Mouse (Mus musculus) left cerebral cortex, postnatal 10 days (tissue): Measurements from ENCODE around the gene Aagab. TPM values are rescaled to one million over a fixed set of nuclear protein-coding genes. Genes with fewer than 3 reads are reported as not detected.

Experiments
- DNase-seq, 2 experiments: peaks; one replicate each; pipeline ENCODE4 v3.0.0; 2021 to 2022; ENCODE audit warnings: low spot score in 2 of 2, mixed read lengths in 1 of 2; ENCODE audit errors: extremely low spot score in 1 of 2
- intact Hi-C: fragments of 180-260 bp; cut with DNase I; formaldehyde crosslinking; loops from one replicate; pipeline ENCODE4 v1.15.1; 2025
- total RNA-seq, 2 experiments: library from RNA; stranded (reverse); gene quantifications; 2 replicates each; pipeline ENCODE4 v1.2.3; 2021

Gene Aagab
- total RNA-seq, 2 experiments from 2014 or later, result 47.9 to 56.2 TPM

DNA sequence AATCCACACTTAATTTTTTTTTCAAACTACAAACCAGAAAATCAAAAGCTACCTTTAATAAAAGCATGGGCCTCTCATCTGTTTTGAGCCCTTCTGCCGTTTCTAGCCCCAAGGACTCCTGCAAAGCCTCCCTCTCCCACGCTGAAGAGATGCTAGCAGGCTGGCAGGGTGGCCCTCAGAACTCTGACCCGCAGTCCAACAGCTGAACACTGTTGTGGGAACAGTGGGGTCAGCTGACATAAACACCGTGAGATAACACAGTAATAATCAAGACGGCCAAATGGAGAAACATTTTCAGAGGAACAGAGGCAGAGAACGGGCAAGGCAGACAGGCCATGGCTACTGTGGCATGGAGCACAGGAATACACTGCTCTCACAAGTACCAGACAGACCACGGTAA is 60.3 kb downstream of the Aagab start:
- no peak for DNase-seq
- intact Hi-C loops, result no loop called here

DNA sequence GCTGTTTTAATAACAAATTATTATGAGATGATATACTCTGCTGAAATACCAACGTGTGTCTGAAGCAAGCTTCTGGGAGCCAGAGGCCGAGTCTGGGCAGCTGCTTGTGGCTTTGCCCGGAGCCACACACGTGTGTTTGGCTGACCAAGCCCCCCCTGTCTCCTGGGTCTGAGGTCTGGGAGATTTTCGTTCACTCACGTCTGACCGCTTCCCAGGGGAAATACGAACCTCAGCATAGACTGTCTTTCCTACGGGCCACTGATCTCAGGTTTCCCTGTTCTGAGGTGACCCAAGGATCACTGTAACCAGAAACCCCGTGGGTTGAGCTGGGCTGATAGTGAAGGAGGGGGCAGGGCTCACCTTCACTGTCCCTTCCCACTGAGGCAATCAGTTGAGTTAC is 60.8 kb downstream of the Aagab start:
- intact Hi-C loops, result no loop called here
- no peak for DNase-seq

GRCm38 (mm10) chr9:63664300-63664745 is 61.9 kb downstream of the Aagab start:
- intact Hi-C loops, result no loop called here

GRCm38 (mm10) chr9:63664792-63665646 is 62.6 kb downstream of the Aagab start:
- intact Hi-C loops, result no loop called here
- DNase-seq, result peak in 1 of 2 experiments; percentile 62

More at GRCm38 (mm10) chr9:63664300-63664745, 61.9 kb downstream of the Aagab start:
- no peak for DNase-seq

- DNase-seq, result peak in 1 of 2 experiments; percentile 51
- intact Hi-C loops, result no loop called here
These were observed 64.3 kb downstream of the Aagab start for GRCm38 (mm10) chr9:63666612-63667372.

DNA sequence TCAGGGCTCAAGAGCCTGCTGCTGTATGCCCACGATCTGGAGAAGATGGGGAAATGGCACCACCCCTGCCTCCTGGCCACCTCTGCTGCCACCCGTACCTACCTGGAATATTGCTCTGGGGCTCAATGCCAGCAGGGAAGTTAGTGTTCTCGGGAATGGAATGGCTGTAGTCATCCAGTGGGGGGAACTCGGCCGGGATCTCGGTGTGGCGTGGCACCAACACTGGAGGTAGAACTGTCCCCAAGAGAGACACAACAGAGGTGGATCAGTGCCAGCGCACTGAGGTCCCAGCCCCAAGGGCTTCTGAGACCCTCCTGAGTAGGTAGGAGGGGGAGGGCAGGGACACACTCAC is 64.9 kb downstream of the Aagab start:
- intact Hi-C loops, result no loop called here
- no peak for DNase-seq

- intact Hi-C loops, result no loop called here
- no peak for DNase-seq
These were observed 66.2 kb downstream of the Aagab start for GRCm38 (mm10) chr9:63668621-63669020.

- intact Hi-C loops, result no loop called here
- no peak for DNase-seq
These were observed 67.4 kb downstream of the Aagab start for GRCm38 (mm10) chr9:63669816-63670215.

GRCm38 (mm10) chr9:63672797-63673493 is 70.5 kb downstream of the Aagab start:
- DNase-seq, result no peak

GRCm38 (mm10) chr9:63673494-63673805 is 71.0 kb downstream of the Aagab start:
- intact Hi-C loops, result no loop called here
- DNase-seq, result no peak

More at GRCm38 (mm10) chr9:63672797-63673493, 70.5 kb downstream of the Aagab start:
- intact Hi-C loops, result no loop called here

DNA sequence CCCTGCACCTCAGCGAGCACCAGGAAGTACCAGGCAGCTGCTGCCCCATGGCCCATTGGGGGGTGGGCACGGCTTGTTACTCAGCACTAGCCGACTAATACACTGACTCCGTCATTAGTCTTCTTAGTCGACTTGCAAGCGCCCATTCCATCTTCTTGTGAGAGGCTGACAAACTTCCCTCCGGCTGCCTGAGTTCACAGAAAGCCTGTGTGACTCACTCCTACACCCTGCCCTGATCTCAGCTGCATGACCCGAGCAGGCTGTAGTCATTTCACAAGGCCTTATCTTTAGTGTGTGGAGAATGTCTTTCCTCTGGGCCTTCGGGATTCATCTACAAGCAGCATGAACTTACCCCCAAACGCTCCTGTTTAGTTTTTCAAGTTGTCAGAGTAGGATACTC is 72.2 kb downstream of the Aagab start:
- intact Hi-C loops, result no loop called here
- DNase-seq, result no peak

DNA sequence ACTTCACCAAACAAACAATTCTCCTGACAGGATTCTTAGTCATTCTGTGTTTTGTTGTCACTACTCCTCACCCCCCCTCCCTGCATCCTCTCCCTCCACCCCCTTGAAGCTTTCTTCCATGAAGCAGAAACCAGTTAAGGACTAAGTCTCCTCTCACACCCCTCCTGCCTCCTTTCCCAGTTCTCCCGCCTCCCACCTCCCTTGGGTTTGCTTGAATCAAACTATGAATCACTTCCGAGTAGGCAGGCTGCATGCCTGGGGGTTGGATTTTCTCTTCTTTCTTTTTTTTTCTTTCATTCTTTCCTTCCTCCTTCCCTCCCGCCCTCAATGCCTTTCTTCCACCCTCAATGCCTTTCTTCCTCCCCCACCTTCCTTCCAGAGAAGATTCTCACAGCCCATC is 75.2 kb downstream of the Aagab start:
- intact Hi-C loops, result no loop called here
- DNase-seq, result no peak

- DNase-seq, result no peak
- intact Hi-C loops, result no loop called here
These were observed 75.6 kb downstream of the Aagab start for GRCm38 (mm10) chr9:63678076-63678475.

- DNase-seq, result no peak
- intact Hi-C loops, result no loop called here
These were observed 79.8 kb downstream of the Aagab start for GRCm38 (mm10) chr9:63682301-63682700.

DNA sequence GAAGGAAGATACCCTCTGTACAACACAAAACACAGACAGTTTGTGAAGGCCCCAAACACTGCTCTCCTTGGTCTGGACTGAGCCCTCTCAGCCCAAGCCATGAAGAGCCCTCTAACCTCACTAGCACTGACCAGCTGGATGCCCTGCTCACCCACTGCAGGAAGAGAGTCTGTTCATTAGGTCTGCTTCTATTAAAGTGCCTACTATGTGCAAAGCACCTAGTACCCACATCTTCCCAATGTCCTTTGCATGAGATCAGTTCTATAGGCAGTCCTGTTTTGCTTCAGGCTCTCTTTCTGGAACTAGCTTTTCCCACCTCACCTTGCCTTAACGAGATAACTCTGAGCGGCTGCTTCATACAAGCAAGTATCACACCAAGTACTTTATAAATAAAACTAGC is 80.5 kb downstream of the Aagab start:
- intact Hi-C loops, result no loop called here
- no peak for DNase-seq

- intact Hi-C loops, result no loop called here
- DNase-seq, result no peak
These were observed 81.8 kb downstream of the Aagab start for GRCm38 (mm10) chr9:63684277-63684676.

DNA sequence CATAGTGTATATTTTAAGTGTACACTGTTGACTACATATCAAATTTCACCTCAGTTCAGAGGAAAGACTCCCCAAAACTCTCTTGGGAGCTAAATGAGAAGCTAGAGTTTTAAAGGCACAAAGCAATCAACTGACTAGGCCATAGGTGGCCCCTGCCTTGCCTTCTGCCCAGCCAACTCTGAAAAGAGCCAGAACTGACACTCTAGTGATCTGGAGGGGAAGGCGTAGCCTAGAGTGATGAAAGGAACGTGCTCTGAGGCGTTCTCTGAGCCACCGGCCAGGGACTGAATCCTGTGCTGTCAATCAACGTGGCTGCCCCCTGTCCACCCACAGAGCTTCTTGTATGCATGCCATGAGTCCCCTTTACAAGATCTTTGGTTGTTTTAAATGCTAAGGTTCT is 82.9 kb downstream of the Aagab start:
- intact Hi-C loops, result no loop called here
- DNase-seq, result no peak

DNA sequence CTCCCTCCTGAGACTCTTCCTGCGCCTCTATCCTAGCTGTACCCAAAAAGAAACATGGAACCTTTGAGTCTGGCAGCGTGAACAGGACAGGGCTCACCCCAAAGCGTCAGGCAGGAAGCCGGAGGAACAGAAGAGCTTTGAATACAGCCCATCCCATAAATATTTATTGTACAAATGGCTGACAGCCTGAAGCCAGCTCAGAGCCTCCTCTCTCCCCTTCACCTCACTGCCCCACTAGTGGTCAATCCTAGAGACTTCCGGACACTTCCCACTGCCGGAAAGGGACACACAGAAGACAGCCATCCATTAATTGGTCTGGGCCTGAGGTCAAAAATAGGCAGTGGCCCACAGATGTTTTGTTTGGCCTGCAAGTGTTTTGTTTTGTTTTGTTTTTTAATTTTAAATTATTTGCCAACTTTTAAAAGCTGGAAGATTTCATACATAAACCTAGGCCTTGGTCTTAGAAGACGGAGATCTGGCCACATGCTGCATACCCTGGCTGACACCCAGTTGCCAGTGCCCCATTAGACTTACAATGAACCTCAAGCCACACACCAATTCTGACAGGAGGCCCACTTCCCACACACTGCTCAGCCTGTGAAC is 85.1 kb downstream of the Aagab start:
- DNase-seq, result no peak
- intact Hi-C loops, result no loop called here

GRCm38 (mm10) chr9:63690511-63690910 is 88.1 kb downstream of the Aagab start:
- DNase-seq, result no peak
- intact Hi-C loops, result no loop called here
